Mouse (Mus musculus): ENCODE results near the gene Jagn1. TPM values are rescaled to one million over a fixed set of nuclear protein-coding genes. Genes with fewer than 3 reads are reported as not detected.

The Jagn1 gene
- polyA plus RNA-seq, 1 experiment, result 48.0 TPM

GRCm38 (mm10) chr6:113443091-113443490 is 722 bp downstream of the Jagn1 start:
- peak overlapping the region; percentile 81 for H3K4me3 ChIP-seq (replicated peaks; ENCODE audit: extremely low read depth, low read depth, low read length)
- DNase-seq, result no peak
- TF ChIP-seq POLR2A (IDR thresholded peaks at IDR 0.05; ENCODE audit: borderline replicate concordance, extremely low read depth, low read depth, low read length) (no peak), CTCF (IDR thresholded peaks at IDR 0.05; ENCODE audit: insufficient read depth, low read length) (0 out of 2 replicates have a peak, but pooled peaks have one; percentile 11)
- H3K4me1 ChIP-seq (ENCODE audit: control insufficient read depth, insufficient read depth, low read length), result peaks cover 3% of the 10 kb centered on the region; the same call in 1 of the 2 replicates
- 40% methylated on average over 12 of the region's 12 CpGs for WGBS

GRCm38 (mm10) chr6:113444207-113444965 is 2.0 kb downstream of the Jagn1 start:
- WGBS, result 69% methylated on average over 8 of the region's 8 CpGs
- H3K4me1 ChIP-seq (ENCODE audit: control insufficient read depth, insufficient read depth, low read length), result peaks cover 3% of the 10 kb centered on the region; the same call in 1 of the 2 replicates
- no peak for TF ChIP-seq POLR2A (IDR thresholded peaks at IDR 0.05; ENCODE audit: borderline replicate concordance, extremely low read depth, low read depth, low read length)
- no peak for TF ChIP-seq CTCF (IDR thresholded peaks at IDR 0.05; ENCODE audit: insufficient read depth, low read length)
- no peak overlapping the region for H3K4me3 ChIP-seq (replicated peaks; ENCODE audit: extremely low read depth, low read depth, low read length)
- no peak for DNase-seq

GRCm38 (mm10) chr6:113447639-113448038 is 5.3 kb downstream of the Jagn1 start:
- H3K4me3 ChIP-seq (replicated peaks; ENCODE audit: extremely low read depth, low read depth, low read length), result no peak overlapping the region
- WGBS, result 98% methylated on average over 4 of the region's 4 CpGs
- TF ChIP-seq CTCF (IDR thresholded peaks at IDR 0.05; ENCODE audit: insufficient read depth, low read length) (no peak), POLR2A (IDR thresholded peaks at IDR 0.05; ENCODE audit: borderline replicate concordance, extremely low read depth, low read depth, low read length) (no peak)
- DNase-seq, result no peak
- H3K4me1 ChIP-seq (ENCODE audit: control insufficient read depth, insufficient read depth, low read length), result peaks cover 3% of the 10 kb centered on the region; the same call in 1 of the 2 replicates

- no peak for DNase-seq
- no peak for TF ChIP-seq CTCF (IDR thresholded peaks at IDR 0.05; ENCODE audit: insufficient read depth, low read length)
- no peak for TF ChIP-seq POLR2A (IDR thresholded peaks at IDR 0.05; ENCODE audit: borderline replicate concordance, extremely low read depth, low read depth, low read length)
- no peaks in the 10 kb centered on the region for H3K4me1 ChIP-seq (ENCODE audit: control insufficient read depth, insufficient read depth, low read length)
- 50% methylated on average over 2 of the region's 2 CpGs for WGBS
- H3K4me3 ChIP-seq (replicated peaks; ENCODE audit: extremely low read depth, low read depth, low read length), result no peak overlapping the region
Measured at GRCm38 (mm10) chr6:113451839-113452238, 9.5 kb downstream of the Jagn1 start.

GRCm38 (mm10) chr6:113455007-113455406 is 12.6 kb downstream of the Jagn1 start:
- Histone ChIP-seq H3K4me1 (ENCODE audit: control insufficient read depth, insufficient read depth, low read length) (no peaks in the 10 kb centered on the region; the same call in 1 of the 2 replicates), H3K4me3 (replicated peaks; ENCODE audit: extremely low read depth, low read depth, low read length) (no peak overlapping the region)
- DNase-seq, result no peak
- WGBS, result 54% methylated on average over 5 of the region's 5 CpGs
- no peak for TF ChIP-seq POLR2A (IDR thresholded peaks at IDR 0.05; ENCODE audit: borderline replicate concordance, extremely low read depth, low read depth, low read length)

GRCm38 (mm10) chr6:113457952-113458534 is 15.7 kb downstream of the Jagn1 start, which contains the start of gene Il17re:
Gene Il17re (plus strand): TSS chr6:113458484.
- TF ChIP-seq CTCF (IDR thresholded peaks at IDR 0.05; ENCODE audit: insufficient read depth, low read length) (no peak), POLR2A (IDR thresholded peaks at IDR 0.05; ENCODE audit: borderline replicate concordance, extremely low read depth, low read depth, low read length) (no peak)
- DNase-seq, result no peak
- 28% methylated on average over 10 of the region's 10 CpGs for WGBS
- H3K4me1 ChIP-seq (ENCODE audit: control insufficient read depth, insufficient read depth, low read length), result no peaks in the 10 kb centered on the region; the same call in 1 of the 2 replicates
- peak within 1 kb of the TSS; percentile 51 for H3K4me3 ChIP-seq (replicated peaks; ENCODE audit: extremely low read depth, low read depth, low read length)

GRCm38 (mm10) chr6:113458635-113459034 is 16.3 kb downstream of the Jagn1 start:
- peak overlapping the region; percentile 51 for H3K4me3 ChIP-seq (replicated peaks; ENCODE audit: extremely low read depth, low read depth, low read length)
- 51% methylated on average over 10 of the region's 10 CpGs for WGBS
- H3K4me1 ChIP-seq (ENCODE audit: control insufficient read depth, insufficient read depth, low read length), result no peaks in the 10 kb centered on the region; the same call in 1 of the 2 replicates
- DNase-seq, result peak; percentile 70
- TF ChIP-seq POLR2A (IDR thresholded peaks at IDR 0.05; ENCODE audit: borderline replicate concordance, extremely low read depth, low read depth, low read length), result peak; percentile 70; the same call in 1 of the 2 replicates
- TF ChIP-seq CTCF (IDR thresholded peaks at IDR 0.05; ENCODE audit: insufficient read depth, low read length), result no peak

- H3K4me1 ChIP-seq (ENCODE audit: control insufficient read depth, insufficient read depth, low read length), result no peaks in the 10 kb centered on the region; the same call in 1 of the 2 replicates
- no peak for DNase-seq
- 55% methylated on average over 7 of the region's 7 CpGs for WGBS
- no peak for TF ChIP-seq POLR2A (IDR thresholded peaks at IDR 0.05; ENCODE audit: borderline replicate concordance, extremely low read depth, low read depth, low read length)
- no peak for TF ChIP-seq CTCF (IDR thresholded peaks at IDR 0.05; ENCODE audit: insufficient read depth, low read length)
- no peak overlapping the region for H3K4me3 ChIP-seq (replicated peaks; ENCODE audit: extremely low read depth, low read depth, low read length)
Measured at GRCm38 (mm10) chr6:113464040-113464439, 21.7 kb downstream of the Jagn1 start.

- no peak for TF ChIP-seq POLR2A (IDR thresholded peaks at IDR 0.05; ENCODE audit: borderline replicate concordance, extremely low read depth, low read depth, low read length)
- no peak for TF ChIP-seq CTCF (IDR thresholded peaks at IDR 0.05; ENCODE audit: insufficient read depth, low read length)
- no peak overlapping the region for H3K4me3 ChIP-seq (replicated peaks; ENCODE audit: extremely low read depth, low read depth, low read length)
- DNase-seq, result no peak
- peaks cover 4% of the 10 kb centered on the region; the same call in 1 of the 2 replicates for H3K4me1 ChIP-seq (ENCODE audit: control insufficient read depth, insufficient read depth, low read length)
- WGBS, result 51% methylated on average over 5 of the region's 5 CpGs
Measured at GRCm38 (mm10) chr6:113465602-113466001, 23.2 kb downstream of the Jagn1 start.
